Mouse (Mus musculus): ENCODE measurements at regions not wholly inside any gene's neighbourhood (a gene's known extent, or its start where the extent isn't known, plus 50 kb on each side); places are given as distances from the start of the nearest gene placed in this dataset.

DNA sequence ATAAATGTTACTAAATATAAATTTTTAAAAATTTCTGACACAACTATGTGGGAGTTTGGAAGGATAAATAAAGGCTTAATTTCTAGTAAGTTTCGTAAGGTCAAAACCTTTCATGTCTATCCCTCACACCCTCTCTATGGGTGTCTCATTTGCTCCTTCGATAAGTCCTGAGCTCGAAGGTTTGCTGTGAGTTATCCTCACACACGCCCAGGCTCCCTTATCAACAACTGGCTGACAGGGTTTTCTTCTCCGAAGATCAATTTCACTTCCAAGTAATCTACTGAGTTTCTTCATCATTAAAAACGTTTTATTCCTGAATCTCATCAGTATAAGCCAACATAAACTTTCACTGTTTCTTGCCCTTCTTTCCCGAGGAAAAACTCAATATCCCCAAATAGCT, 416.0 kb upstream of the Nudt12 start:
- DNase-seq (ENCODE audit: low spot score), result no peak

DNA sequence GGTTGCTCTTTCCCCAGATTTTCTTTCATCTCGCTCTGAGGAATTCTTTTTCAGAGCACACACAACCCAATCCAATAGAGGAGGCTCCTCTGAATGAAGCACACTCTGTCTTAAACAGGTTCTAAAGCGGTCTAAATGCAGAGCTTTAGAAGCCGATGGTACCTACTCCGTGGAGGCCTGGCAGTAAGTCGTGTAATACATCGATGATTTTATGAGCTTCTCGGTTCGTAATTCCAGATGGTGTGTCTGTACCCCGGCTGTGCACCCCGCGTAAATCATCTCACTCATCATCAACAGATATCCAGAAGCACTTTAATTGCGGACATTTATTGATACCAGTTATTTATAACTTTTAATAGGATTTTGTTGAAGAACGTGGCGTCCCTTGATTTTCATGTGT, 408.3 kb upstream of the Nudt12 start:
- DNase-seq (ENCODE audit: low spot score), result no peak

DNA sequence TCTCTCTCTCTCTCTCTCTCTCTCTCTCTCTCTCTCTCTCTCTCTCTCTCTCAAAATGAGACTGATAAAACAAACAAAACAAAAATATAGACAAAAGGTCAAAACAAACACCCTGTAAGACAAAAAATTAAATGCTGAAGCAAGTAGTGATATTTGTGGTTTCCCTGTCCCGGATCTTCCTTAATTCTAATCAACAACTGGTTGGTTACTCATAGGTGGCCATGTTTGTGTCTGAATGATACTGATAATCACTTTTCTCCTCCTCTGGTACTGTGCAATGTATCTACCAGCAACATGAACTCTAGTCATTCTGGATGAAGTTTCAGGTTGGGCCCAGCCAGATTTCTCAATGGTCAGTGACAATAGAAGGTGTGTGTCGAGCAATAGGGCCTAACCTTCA, 396.1 kb upstream of the Nudt12 start:
- DNase-seq (ENCODE audit: low spot score), result no peak

DNA sequence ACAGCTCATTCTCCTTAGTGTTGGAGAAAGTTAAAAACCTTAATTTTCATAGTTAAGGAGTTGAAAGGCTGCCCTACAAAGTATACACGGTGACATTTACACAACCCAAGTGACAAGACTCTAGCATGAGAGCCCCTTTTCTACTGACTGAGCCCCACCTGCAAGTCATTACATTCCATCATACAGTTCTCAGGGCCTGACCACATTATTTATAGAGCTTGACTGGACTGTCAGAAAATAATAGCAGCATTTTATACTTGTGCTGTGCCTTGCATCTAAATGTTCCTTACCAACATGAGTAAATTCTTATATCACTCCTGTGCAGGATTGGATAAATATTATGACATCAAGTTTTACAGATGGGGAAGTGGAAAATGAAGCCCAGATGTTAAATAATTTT, 391.4 kb upstream of the Nudt12 start:
- DNase-seq (ENCODE audit: low spot score), result no peak

DNA sequence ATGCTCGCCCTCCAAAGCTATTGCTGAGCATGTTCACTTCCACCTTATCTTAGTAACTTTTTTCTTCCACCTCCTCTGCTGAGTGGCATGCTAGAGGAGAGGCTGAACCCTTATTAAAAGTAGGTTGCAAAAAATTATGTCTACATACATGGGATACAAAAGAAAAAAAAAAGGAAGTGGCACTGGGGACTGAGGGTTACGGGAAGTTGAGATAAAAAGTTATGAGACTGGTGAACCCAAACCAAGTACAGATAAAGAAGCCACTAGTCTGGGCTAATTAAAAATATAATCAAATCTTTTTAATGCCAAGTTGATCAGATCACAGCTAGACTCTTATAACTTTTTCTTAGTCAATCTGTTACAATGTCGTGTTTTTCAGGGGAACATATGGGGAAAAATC, 384.2 kb upstream of the Nudt12 start:
- DNase-seq (ENCODE audit: low spot score), result no peak

DNA sequence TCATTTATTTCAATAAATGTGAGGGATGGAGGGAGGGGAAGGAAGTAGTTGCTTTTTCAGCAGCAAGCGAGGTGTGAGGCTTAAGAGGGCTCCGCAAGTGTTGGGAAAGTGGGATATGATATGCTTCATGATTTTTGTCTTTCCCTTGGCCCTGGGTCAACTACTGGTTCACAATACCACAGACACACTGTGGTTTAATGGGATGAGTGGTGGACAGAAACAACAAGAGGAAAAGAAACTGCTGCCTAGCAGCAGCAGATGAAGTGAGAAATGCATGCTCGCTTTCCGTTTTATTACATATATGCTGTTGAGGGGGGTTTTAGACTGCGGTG, 369.9 kb upstream of the Nudt12 start:
- no peak for DNase-seq (ENCODE audit: low spot score)

DNA sequence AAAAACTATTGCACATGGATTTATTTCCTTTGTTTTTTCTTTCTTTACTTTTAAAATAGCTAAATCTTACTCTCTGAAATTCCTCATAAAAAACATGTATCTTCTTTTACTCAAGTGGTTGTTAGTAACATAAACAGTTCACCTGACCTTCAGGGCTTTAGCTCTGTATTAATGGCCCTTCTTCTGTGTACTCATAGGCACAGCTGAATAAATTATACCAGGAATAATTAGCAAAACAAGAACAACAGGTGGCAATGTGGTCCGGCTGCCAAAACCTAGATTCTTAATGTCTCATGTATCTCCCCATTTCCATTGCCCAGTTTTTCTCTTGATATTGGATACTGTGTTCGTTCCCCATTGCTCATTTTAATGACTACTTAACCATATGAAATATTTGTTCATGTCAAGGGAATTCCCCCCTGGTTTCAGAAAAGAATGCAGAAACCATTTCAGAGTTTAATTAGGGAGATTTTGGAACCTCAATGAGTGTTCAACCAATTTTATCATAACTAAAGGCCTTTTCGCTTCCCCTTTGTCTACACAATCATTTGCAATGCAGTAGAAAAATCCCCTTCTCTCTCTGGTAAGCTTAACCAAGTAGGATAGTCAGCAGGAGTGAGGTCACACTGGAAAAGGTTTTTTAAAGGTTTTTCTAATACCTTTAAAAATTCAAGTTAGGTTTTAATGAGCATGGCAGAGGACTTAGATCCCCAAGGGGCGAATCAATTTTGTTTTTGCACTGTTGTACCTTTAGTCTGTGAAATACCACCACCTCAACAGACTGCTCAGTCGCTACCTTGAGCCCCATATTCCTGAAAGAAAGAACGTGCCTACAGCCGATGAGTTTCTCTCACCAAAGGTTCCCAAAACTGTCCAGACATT, 369.3 kb upstream of the Nudt12 start:
- no peak for DNase-seq (ENCODE audit: low spot score)

DNA sequence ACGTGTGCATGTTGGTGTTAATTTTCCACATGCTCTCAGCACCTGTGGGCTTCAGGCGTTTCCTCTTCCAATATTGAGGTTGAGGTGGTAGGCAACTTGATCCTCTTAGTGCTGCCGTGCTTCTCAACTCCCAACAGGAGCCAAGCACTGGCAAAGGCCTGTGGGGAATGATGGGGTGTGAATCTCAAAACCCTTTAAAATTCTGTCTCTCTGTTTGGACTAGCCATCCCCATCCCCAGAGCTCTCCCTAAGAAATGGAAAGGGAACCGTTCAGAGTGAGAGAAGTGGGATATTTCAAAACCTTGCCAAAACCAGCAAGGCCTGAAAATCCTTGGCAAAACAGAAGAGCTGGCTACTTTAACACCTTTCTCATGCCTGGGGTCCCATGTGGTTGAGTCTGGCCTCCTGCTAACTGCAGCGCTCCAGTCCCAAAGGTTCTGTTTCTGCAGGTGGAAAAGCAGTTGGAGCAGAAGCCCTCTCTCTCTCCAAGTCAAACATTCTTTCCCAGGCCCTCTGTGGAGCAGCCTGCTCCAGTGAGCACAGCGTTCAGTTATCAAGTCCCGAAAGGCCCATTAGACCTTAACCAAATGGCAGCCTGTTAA, 360.4 kb upstream of the Nudt12 start:
- no peak for DNase-seq (ENCODE audit: low spot score)

DNA sequence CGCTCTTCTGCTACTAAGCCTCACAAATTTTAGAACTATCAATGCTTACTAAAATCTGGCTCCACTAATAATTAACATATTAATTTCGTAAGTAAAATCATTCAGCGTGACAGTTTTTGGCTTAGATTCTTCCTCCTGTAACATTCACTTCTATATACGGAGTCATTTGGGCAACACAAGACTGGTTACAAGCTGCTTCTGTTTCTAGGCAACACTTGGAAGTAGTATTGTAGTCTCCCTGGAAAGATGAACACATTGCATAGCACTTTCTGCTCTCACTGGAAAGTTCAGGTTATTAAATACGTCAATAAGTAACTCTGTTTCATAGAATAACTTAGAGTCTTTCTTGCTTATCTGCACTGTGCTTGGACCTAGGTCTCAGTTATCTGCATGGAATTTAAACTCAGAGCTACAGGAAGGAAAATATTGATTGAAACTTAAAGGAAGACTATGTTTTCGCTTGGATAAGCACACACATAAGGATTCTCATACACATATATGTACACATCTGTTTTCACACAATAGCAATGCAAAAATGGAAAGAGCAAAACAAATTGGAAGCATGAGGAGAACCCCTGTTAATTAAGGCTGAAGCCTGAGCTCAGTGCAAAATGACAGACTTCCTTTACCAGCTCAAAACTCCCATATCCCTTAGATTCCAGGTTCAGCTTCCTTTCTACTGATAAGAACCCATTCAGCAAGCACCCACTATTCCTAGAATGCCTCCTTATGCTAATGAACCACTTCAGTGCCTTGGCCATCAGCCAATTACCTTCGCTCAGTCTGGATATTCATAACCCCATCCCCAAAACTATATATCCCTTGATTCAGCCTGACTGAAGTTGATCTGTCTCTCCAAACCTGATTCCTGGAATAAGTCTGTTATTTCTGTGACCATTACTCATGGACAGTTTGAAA, 356.7 kb upstream of the Nudt12 start:
- no peak for DNase-seq (ENCODE audit: low spot score)

DNA sequence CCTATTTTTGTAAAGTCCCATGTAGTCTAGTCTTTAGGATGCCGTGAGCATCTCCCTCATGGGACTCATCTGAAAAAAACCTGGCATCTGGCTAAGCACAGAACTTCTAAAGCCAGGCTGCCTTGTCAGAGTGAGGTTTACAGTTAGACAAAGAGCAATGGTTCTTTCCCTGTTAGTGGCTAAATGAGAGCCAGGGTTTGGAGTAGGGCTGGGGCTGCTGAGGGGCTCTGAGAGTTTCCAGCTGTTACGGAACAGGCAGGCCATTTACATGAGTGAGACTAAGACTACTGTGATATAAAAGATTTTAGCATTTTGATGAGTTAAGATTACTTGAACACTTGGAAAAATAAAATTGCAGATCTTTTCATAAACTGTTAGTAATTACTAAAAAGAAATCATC, 352.2 kb upstream of the Nudt12 start:
- DNase-seq (ENCODE audit: low spot score), result no peak

DNA sequence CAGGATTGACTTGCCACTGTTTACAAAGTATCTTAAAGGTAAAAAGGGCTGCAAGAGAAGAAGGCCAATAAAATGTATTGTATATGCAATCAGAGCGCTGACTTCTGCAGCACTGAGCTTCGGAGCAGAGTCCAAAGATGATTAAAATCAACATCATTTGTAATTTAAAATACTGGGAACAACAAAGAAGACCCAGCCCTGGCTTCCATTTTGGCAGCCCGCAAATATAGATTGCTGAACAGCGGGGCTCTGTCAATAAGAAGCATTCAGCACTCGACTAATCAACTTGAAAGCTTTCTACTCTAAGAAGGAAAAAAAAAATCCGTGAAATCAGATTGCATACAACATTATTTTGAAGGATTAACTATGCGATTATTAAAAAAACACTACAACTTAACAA, 348.9 kb upstream of the Nudt12 start:
- DNase-seq (ENCODE audit: low spot score), result no peak

DNA sequence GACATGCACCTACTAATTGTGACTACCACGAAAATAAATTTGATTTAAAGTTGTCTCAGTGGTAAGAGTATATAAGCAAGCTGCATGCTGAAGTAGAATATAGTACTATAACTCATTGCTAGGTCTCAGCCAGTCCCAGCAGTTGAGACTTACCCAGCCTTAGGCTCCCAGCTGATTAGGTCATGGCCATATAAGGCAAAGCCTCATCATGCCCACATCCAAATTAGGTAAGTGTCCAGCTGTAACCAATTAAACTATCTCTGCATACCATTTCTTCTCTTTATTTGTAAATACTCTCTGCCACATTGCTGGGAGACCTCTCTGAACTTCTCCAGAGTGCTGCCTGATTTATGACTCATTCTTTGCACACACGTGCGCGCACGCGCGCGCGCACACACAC, 347.9 kb upstream of the Nudt12 start:
- DNase-seq (ENCODE audit: low spot score), result no peak

DNA sequence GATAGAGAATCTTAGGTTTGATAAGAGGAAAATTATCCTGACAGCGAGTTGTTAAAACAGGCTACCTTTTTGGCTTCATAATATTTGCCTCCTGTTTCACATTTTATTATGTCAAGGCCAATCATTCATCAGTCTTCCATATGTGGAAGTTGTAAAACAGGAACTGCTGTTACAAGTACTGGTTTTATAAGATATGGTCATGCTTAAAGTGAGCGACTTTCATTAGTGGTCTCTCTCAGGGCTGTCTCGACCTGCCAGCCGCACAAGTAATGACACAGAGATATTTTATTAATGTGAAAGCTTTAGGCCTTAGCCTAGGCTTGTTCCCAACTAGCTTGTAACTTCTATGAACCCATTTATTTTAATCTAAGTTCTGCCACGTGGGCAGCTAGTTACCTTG, 346.3 kb upstream of the Nudt12 start:
- no peak for DNase-seq (ENCODE audit: low spot score)

DNA sequence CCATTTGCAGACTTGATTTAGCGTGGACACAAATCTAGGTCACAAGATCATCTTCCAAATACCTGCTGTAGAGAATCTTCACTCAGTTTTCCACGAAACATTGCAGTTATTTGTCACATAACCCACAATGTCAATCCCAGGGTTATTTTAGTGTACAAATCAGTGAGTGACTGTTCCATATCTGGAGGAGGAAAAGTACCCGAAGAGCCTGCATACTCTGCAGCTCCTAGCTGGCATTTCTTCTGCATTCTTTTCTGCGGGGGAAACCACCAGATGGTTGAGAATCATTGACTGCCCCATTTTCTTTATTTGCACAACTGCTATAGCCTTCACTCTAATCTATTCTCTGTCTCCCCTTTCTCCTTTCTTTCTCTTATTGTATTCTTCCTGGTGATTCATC, 332.4 kb upstream of the Nudt12 start:
- DNase-seq (ENCODE audit: low spot score), result no peak

DNA sequence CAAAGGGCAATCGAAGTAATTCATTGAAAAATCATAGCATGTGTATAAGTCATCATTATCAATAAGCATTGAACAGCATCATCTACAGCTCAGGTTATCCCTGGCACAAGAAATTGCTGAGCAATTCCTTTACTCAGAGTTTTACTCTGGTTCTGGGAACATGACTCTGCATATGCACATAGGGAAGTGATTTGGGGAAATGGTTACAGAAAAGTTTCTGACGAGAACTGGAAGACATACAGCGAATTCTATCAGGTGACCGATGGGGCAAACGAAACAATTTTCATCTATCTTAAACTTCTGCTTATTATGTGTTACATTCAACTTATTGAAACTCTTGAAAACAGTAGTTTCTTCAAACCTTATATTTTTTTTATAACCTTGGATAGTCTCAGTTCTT, 284.8 kb upstream of the Nudt12 start:
- DNase-seq (ENCODE audit: low spot score), result no peak

DNA sequence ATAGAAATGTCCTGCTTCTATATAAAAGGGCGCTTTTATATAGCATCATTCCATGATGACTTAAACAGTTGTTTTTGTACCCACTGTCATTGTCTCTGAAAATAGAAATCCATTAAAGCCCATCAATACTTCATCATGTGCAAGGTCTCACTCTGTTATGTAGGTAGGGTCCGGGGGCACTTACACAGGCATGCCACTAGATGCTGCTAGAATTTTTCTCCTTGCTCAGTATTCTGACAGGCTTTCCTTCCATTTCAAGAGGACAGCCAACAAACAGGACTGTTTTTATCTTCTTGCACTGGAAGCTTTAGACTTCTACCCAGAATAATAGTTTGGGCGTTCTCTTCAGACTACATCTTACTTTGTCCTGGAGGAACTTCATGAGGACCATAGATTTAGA, 268.2 kb upstream of the Nudt12 start:
- DNase-seq (ENCODE audit: low spot score), result peak; percentile 3

DNA sequence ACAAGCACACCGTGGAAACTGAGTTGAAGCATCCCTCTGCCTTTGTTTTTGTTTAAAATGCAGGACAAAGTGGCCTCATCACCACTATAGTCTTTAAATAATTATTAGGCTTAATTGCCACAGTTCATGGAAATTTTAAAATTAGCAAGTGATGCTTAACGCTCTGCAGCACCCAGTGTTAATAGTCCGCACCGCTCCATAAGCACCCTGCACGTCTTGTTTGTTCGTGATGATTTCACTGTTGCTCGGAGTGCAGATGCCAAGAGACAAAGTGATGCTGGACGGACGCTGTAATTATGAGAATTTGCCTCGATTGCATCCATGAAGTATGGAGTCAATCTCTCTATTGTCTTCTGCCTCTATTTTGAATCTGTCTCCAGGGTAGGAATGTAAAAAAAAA, 266.6 kb upstream of the Nudt12 start:
- no peak for DNase-seq (ENCODE audit: low spot score)

DNA sequence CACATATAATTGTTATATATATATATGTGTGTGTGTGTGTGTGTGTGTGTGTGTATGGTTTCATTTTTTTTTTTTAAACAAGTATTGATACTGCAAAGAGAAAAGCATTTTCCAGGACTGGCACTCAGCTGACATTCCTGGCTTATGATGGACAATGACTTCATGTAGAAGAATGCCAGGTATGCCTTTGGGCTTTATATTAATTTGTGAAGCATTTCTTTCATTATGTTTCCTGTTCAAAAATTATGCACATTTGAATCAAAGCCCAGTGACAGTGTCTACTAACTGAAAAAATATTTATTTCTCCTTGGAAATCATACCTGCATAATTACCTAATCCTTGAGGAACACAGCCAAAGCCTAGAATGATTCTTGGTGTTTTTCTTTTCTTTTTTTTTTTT, 256.4 kb upstream of the Nudt12 start:
- DNase-seq (ENCODE audit: low spot score), result no peak

DNA sequence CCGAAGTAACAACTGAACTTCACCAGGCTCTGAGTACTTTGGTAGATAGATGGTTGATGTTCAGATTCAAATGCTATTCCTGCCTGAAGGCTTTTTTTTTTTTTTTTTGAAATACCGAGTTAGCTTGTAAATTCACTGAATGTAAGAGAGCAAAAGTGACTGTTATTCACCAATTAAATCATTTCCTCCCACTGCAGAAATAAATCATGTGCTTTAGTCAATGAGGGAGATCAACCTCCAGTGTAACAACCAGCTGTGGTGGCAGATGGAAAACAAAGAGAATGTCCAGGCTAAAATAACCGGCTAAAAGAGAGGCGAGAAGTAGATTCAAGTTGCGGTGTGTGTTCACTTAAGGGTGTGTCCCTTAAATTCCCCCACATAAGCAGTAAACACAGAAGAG, 235.8 kb upstream of the Nudt12 start:
- DNase-seq (ENCODE audit: low spot score), result no peak

DNA sequence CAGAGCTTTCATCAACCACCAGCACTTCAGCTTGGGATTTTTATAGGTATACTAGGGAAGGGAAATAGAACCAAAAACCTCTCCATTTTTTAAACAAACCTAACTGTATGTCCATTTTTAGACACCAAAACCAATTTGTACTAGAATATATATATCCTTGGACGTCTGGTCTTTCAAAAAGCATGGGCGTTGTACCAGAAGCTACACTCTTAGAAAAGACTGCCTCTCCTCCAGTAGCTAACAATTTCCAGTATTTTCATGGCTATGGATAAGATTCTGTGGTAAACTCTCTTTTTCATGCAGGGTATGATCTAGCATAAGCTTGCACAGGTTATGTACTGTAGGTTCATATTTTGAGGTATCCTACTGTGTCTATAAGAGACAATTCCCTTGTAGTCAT, 219.1 kb upstream of the Nudt12 start:
- no peak for DNase-seq (ENCODE audit: low spot score)

Measured in layer of hippocampus, adult 11-12 months (tissue).